Mouse (Mus musculus) C2C12 (cell line): Measurements from ENCODE around the gene Radil.

Experiments used
- CEBPB ChIP-seq: IDR thresholded peaks from one replicate; pipeline ENCODE4 v1.6.1; 2011; ENCODE audit warnings: low read depth, mild to moderate bottlenecking, control low read depth, moderate library complexity
- CTCF ChIP-seq: IDR thresholded peaks from one replicate; pipeline ENCODE4 v1.5.1; 2011; ENCODE audit not compliant: control insufficient read depth, insufficient read depth, insufficient read length
- MAX ChIP-seq: IDR thresholded peaks from one replicate; pipeline ENCODE4 v1.6.1; 2011; ENCODE audit warnings: mild to moderate bottlenecking, control low read depth

GRCm38 (mm10) chr5:142500918-142501317 lies 50.0 kb downstream of the Radil start:
- TF ChIP-seq CEBPB: no peak
- TF ChIP-seq MAX: no peak
- no peak for TF ChIP-seq CTCF
